Mouse (Mus musculus) embryonic fibroblast, embryonic 13.5 days (primary cell): Measurements from ENCODE around the gene Hist1h2ai.

ENCODE experiments used
- CTCF ChIP-seq: IDR thresholded peaks from 2 replicates; pipeline ENCODE4 v1.5.1; 2011; ENCODE audit warnings: mild to moderate bottlenecking, control low read depth, low read length, moderate library complexity, borderline replicate concordance; ENCODE audit not compliant: insufficient read depth
- POLR2A ChIP-seq: IDR thresholded peaks from 2 replicates; pipeline ENCODE4 v1.6.1; 2011; ENCODE audit warnings: low read depth, mild to moderate bottlenecking, control low read depth, low read length, moderate library complexity

GRCm38 (mm10) chr13:21751827-21752226, 35.6 kb downstream of the Hist1h2ai start:
- TF ChIP-seq CTCF = no peak
- TF ChIP-seq POLR2A = no peak
